Mouse (Mus musculus) activated CD4-positive, CD25-positive, alpha-beta regulatory T cell, adult 4 months (primary cell): ENCODE measurements around the gene Pank4. TPM values are rescaled to one million over a fixed set of nuclear protein-coding genes. Genes with fewer than 3 reads are reported as not detected.
A peak's percentile ranks its signal among the peaks of the same experiment; 100 is the strongest.

Experiments
- ATAC-seq: one replicate; pipeline ENCODE4 v1.8.0; 2017
- polyA plus RNA-seq, 2 experiments: library from polyadenylated mRNA; unstranded; fragments of 100-300 nt; shearing (Covaris generic); gene quantifications; one replicate each; pipeline ENCODE4 v1.2.1; 2017

The Pank4 gene
- polyA plus RNA-seq = 10 to 100 TPM; 37.4 to 40.1 TPM

GRCm38 (mm10) chr4:154963901-154964580 is at the start of gene Pank4:
Pank4 (plus strand) TSS chr4:154964123.
- ATAC-seq = peak; percentile 58

GRCm38 (mm10) chr4:154914252-154914651 is 49.7 kb upstream of the Pank4 start:
- no peak for ATAC-seq

GRCm38 (mm10) chr4:154914707-154915106 is 49.2 kb upstream of the Pank4 start:
- ATAC-seq = no peak

GRCm38 (mm10) chr4:154915286-154915685 is 48.6 kb upstream of the Pank4 start:
- ATAC-seq = no peak

- ATAC-seq = no peak
Observed at GRCm38 (mm10) chr4:154916662-154917061, 47.3 kb upstream of the Pank4 start.

GRCm38 (mm10) chr4:154922291-154922690 is 41.6 kb upstream of the Pank4 start:
- no peak for ATAC-seq

GRCm38 (mm10) chr4:154922931-154923330 is 41.0 kb upstream of the Pank4 start:
- no peak for ATAC-seq

- no peak for ATAC-seq
Observed at GRCm38 (mm10) chr4:154925413-154925812, 38.5 kb upstream of the Pank4 start.

GRCm38 (mm10) chr4:154926969-154927898 is 36.7 kb upstream of the Pank4 start:
- ATAC-seq = peak; percentile 16

- ATAC-seq = peak; percentile 84
Observed at GRCm38 (mm10) chr4:154927899-154928337, 36.0 kb upstream of the Pank4 start.

GRCm38 (mm10) chr4:154928395-154929087 is 35.4 kb upstream of the Pank4 start, which contains the start of gene Tnfrsf14:
Tnfrsf14 (minus strand) TSS chr4:154928563.
- peak; percentile 13 for ATAC-seq

- ATAC-seq = no peak
Observed at GRCm38 (mm10) chr4:154929088-154929660, 34.7 kb upstream of the Pank4 start.

- no peak for ATAC-seq
Observed at GRCm38 (mm10) chr4:154933306-154933907, 30.5 kb upstream of the Pank4 start.

- ATAC-seq = no peak
Observed at GRCm38 (mm10) chr4:154934800-154935199, 29.1 kb upstream of the Pank4 start.

GRCm38 (mm10) chr4:154935788-154936187 is 28.1 kb upstream of the Pank4 start:
- ATAC-seq = peak; percentile 49

- ATAC-seq = peak; percentile 88
Observed at GRCm38 (mm10) chr4:154936542-154937255, 27.2 kb upstream of the Pank4 start.

GRCm38 (mm10) chr4:154937746-154938145 is 26.2 kb upstream of the Pank4 start:
- ATAC-seq = no peak

GRCm38 (mm10) chr4:154940156-154940555 is 23.8 kb upstream of the Pank4 start:
- ATAC-seq = no peak

- ATAC-seq = no peak
Observed at GRCm38 (mm10) chr4:154941831-154942230, 22.1 kb upstream of the Pank4 start.

- peak; percentile 71 for ATAC-seq
Observed at GRCm38 (mm10) chr4:154942632-154943322, 21.1 kb upstream of the Pank4 start.
